Mouse (Mus musculus) gastrocnemius, postnatal 25 days (tissue): ENCODE measurements around the gene 4933411K16Rik. TPM values are rescaled to one million over a fixed set of nuclear protein-coding genes. Genes with fewer than 3 reads are reported as not detected.

Experiments
- DNase-seq: peaks from one replicate; pipeline ENCODE4 v3.0.0; 2022
- long read RNA-seq, 2 experiments: library from polyadenylated mRNA; stranded (forward); transcript quantifications; one replicate each; pipeline ENCODE4 v2.0.0; 2021
- total RNA-seq, 2 experiments: library from RNA; stranded (reverse); gene quantifications; 1 replicate in 1 of 2; 2 replicates in 1 of 2; pipeline ENCODE4 v1.2.3; 2021

4933411K16Rik gene
- total RNA-seq = under 1 TPM; 0.20 to 0.32 TPM
- long read RNA-seq, experiment 1 = 0 reads
- long read RNA-seq, experiment 2 = 0 reads

GRCm38 (mm10) chr19:42051948-42052347 lies at the start of gene 4933411K16Rik:
TSS of gene 4933411K16Rik (plus strand) at chr19:42052248.
- DNase-seq = no peak

- DNase-seq = no peak
These were observed 47.8 kb upstream of the 4933411K16Rik start for GRCm38 (mm10) chr19:42004258-42004657.

- no peak for DNase-seq
These were observed 46.4 kb upstream of the 4933411K16Rik start for GRCm38 (mm10) chr19:42005616-42006015.

GRCm38 (mm10) chr19:42006568-42006967 lies 45.5 kb upstream of the 4933411K16Rik start:
- DNase-seq = no peak

GRCm38 (mm10) chr19:42008586-42008985 lies 43.5 kb upstream of the 4933411K16Rik start:
- DNase-seq = no peak

- no peak for DNase-seq
These were observed 43.0 kb upstream of the 4933411K16Rik start for GRCm38 (mm10) chr19:42009067-42009466.

- DNase-seq = no peak
These were observed 41.6 kb upstream of the 4933411K16Rik start for GRCm38 (mm10) chr19:42010436-42010835.

- no peak for DNase-seq
These were observed 40.9 kb upstream of the 4933411K16Rik start for GRCm38 (mm10) chr19:42011123-42011522.

GRCm38 (mm10) chr19:42014231-42014825 lies 37.7 kb upstream of the 4933411K16Rik start:
- DNase-seq = no peak

GRCm38 (mm10) chr19:42015001-42015400 lies 37.0 kb upstream of the 4933411K16Rik start:
- no peak for DNase-seq

GRCm38 (mm10) chr19:42016251-42016650 lies 35.8 kb upstream of the 4933411K16Rik start:
- DNase-seq = no peak

- peak; percentile 59 for DNase-seq
These were observed 35.2 kb upstream of the 4933411K16Rik start for GRCm38 (mm10) chr19:42016840-42017239.

- DNase-seq = peak; percentile 80
These were observed 34.4 kb upstream of the 4933411K16Rik start for GRCm38 (mm10) chr19:42017399-42018247.

GRCm38 (mm10) chr19:42019011-42019522 lies 33.0 kb upstream of the 4933411K16Rik start:
- DNase-seq = no peak

GRCm38 (mm10) chr19:42021681-42022541 lies 30.1 kb upstream of the 4933411K16Rik start:
- DNase-seq = no peak

GRCm38 (mm10) chr19:42022542-42022848 lies 29.6 kb upstream of the 4933411K16Rik start:
- DNase-seq = no peak

- DNase-seq = peak; percentile 72
These were observed 25.9 kb upstream of the 4933411K16Rik start for GRCm38 (mm10) chr19:42026158-42026557.

GRCm38 (mm10) chr19:42031112-42031511 lies 20.9 kb upstream of the 4933411K16Rik start:
- no peak for DNase-seq

GRCm38 (mm10) chr19:42033611-42034010 lies 18.4 kb upstream of the 4933411K16Rik start:
- peak; percentile 55 for DNase-seq

GRCm38 (mm10) chr19:42034146-42034775 lies 17.8 kb upstream of the 4933411K16Rik start:
- peak; percentile 43 for DNase-seq

GRCm38 (mm10) chr19:42034881-42035455 lies 17.1 kb upstream of the 4933411K16Rik start:
- DNase-seq = no peak
